Mouse (Mus musculus) ES-E14 (cell line): ENCODE measurements around the gene Otogl. TPM values are rescaled to one million over a fixed set of nuclear protein-coding genes. Genes with fewer than 3 reads are reported as not detected.

ENCODE experiments used
- DNase-seq: peaks from one replicate; pipeline ENCODE4 v3.0.0-alpha.2; 2013; ENCODE audit warnings: low read depth, low spot score
- H3K27ac ChIP-seq: 2 replicates; pipeline ENCODE4 v1.5.1; 2012; ENCODE audit warnings: low read depth, mild to moderate bottlenecking, low read length, moderate library complexity, mixed read lengths; ENCODE audit not compliant: poor library complexity, insufficient read depth, severe bottlenecking
- H3K36me3 ChIP-seq: 2 replicates; pipeline ENCODE4 v1.6.1; 2012; ENCODE audit warnings: mild to moderate bottlenecking, low read length, moderate library complexity, mixed read lengths; ENCODE audit not compliant: control insufficient read depth, poor library complexity, insufficient read depth, severe bottlenecking
- H3K4me1 ChIP-seq, 2 experiments: fragments of 150-350 bp in 1 of 2; sonication (generic) in 1 of 2; 2 replicates each; pipeline ENCODE4 v1.6.1; 2012; ENCODE audit warnings: low read length in 2 of 2, mild to moderate bottlenecking in 1 of 2, mixed read lengths in 1 of 2; ENCODE audit not compliant: control insufficient read depth in 2 of 2, insufficient read depth in 2 of 2, poor library complexity in 1 of 2
- H3K4me3 ChIP-seq, 2 experiments: fragments of 150-350 bp in 1 of 2; sonication (generic) in 1 of 2; 2 replicates each; pipeline ENCODE4 v1.5.1; 2012; ENCODE audit warnings: low read length in 2 of 2, low read depth in 1 of 2, mild to moderate bottlenecking in 1 of 2, mixed read lengths in 1 of 2; ENCODE audit not compliant: insufficient read depth in 1 of 2, poor library complexity in 1 of 2, severe bottlenecking in 1 of 2
- H3K9ac ChIP-seq: 2 replicates; pipeline ENCODE4 v1.6.1; 2012; ENCODE audit warnings: low read depth, mild to moderate bottlenecking, low read length, mixed read lengths; ENCODE audit not compliant: poor library complexity, insufficient read depth, severe bottlenecking
- H3K9me3 ChIP-seq: fragments of 150-350 bp; sonication (generic); 2 replicates; pipeline ENCODE4 v1.6.1; 2012; ENCODE audit warnings: low read depth, mild to moderate bottlenecking, low read length; ENCODE audit not compliant: control insufficient read depth, insufficient read depth
- CHD2 ChIP-seq: IDR thresholded peaks from 2 replicates; pipeline ENCODE4 v1.6.1; 2014; ENCODE audit warnings: mild to moderate bottlenecking, low read depth, low read length, inconsistent platforms
- HCFC1 ChIP-seq: IDR thresholded peaks from 2 replicates; pipeline ENCODE4 v1.6.1; 2012; ENCODE audit warnings: low read length, inconsistent platforms, borderline replicate concordance; ENCODE audit not compliant: insufficient read depth
- MAFK ChIP-seq: IDR thresholded peaks from 2 replicates; pipeline ENCODE4 v1.6.1; 2014; ENCODE audit warnings: mild to moderate bottlenecking, low read depth, low read length, inconsistent platforms; ENCODE audit not compliant: insufficient read depth
- ZC3H11A ChIP-seq: IDR thresholded peaks from 2 replicates; pipeline ENCODE4 v1.6.1; 2012; ENCODE audit warnings: low read depth, mild to moderate bottlenecking, inconsistent platforms, low read length, borderline replicate concordance
- ZNF384 ChIP-seq: IDR thresholded peaks from 2 replicates; pipeline ENCODE4 v1.6.1; 2012; ENCODE audit warnings: low read depth, low read length, inconsistent platforms
- in situ Hi-C, 2 experiments: fragments of 600-800 bp; cut with MboI; formaldehyde crosslinking; loops; one replicate each; pipeline ENCODE4 v1.15.1; 2025; ENCODE audit warnings: low sequenced_read_pairs in 2 of 2, inconsistent platforms in 1 of 2; ENCODE audit not compliant: unreplicated experiment in 2 of 2
- total RNA-seq: library from RNA; depleted of rRNA; stranded (reverse); fragments of 300-350 nt; gene quantifications from 2 replicates; pipeline ENCODE4 v1.2.3, GENCODE M21; 2012

The Otogl gene
- total RNA-seq, 1 experiment = under 0.01 TPM

GRCm38 (mm10) chr10:107948647-107949046 is 36.7 kb upstream of the Otogl start:
- Histone ChIP-seq H3K27ac (no peak overlapping the region), H3K4me3 (no peak overlapping the region), H3K9ac (no peak overlapping the region), H3K36me3 (no peaks in the 10 kb centered on the region), H3K9me3 (no peaks in the 10 kb centered on the region), H3K4me1 (no peaks in the 10 kb centered on the region)
- in situ Hi-C loops = no loop called here
- no peak for DNase-seq
- TF ChIP-seq HCFC1 (no peak), MAFK (no peak)

GRCm38 (mm10) chr10:107948038-107948437 is 36.1 kb upstream of the Otogl start:
- Histone ChIP-seq H3K36me3 (no peaks in the 10 kb centered on the region), H3K9me3 (no peaks in the 10 kb centered on the region), H3K9ac (no peak overlapping the region), H3K4me1 (no peaks in the 10 kb centered on the region), H3K27ac (no peak overlapping the region), H3K4me3 (no peak overlapping the region)
- no peak for TF ChIP-seq ZC3H11A
- in situ Hi-C loops = no loop called here
- no peak for DNase-seq

GRCm38 (mm10) chr10:107946348-107946747 is 34.4 kb upstream of the Otogl start:
- Histone ChIP-seq H3K9me3 (no peaks in the 10 kb centered on the region), H3K4me1 (no peaks in the 10 kb centered on the region), H3K36me3 (no peaks in the 10 kb centered on the region), H3K9ac (no peak overlapping the region), H3K27ac (no peak overlapping the region), H3K4me3 (no peak overlapping the region)
- TF ChIP-seq ZNF384 (peak; percentile 62), ZC3H11A (no peak)
- no peak for DNase-seq
- in situ Hi-C loops = no loop called here

GRCm38 (mm10) chr10:107943859-107944258 is 31.9 kb upstream of the Otogl start:
- Histone ChIP-seq H3K4me1 (no peaks in the 10 kb centered on the region), H3K9ac (no peak overlapping the region), H3K4me3 (no peak overlapping the region), H3K9me3 (no peaks in the 10 kb centered on the region), H3K27ac (no peak overlapping the region), H3K36me3 (no peaks in the 10 kb centered on the region)
- DNase-seq = no peak
- no peak for TF ChIP-seq ZNF384
- no peak for TF ChIP-seq HCFC1
- TF ChIP-seq CHD2 = no peak
- TF ChIP-seq MAFK = no peak
- no peak for TF ChIP-seq ZC3H11A
- in situ Hi-C loops = no loop called here

- H3K9ac ChIP-seq = no peak overlapping the region
- no peak overlapping the region for H3K27ac ChIP-seq
- no peaks in the 10 kb centered on the region for H3K4me1 ChIP-seq
- in situ Hi-C loops = no loop called here
- no peaks in the 10 kb centered on the region for H3K9me3 ChIP-seq
- no peaks in the 10 kb centered on the region for H3K36me3 ChIP-seq
- no peak for TF ChIP-seq ZNF384
- TF ChIP-seq ZC3H11A = no peak
- no peak for TF ChIP-seq CHD2
- no peak for TF ChIP-seq HCFC1
- TF ChIP-seq MAFK = no peak
- no peak for DNase-seq
- no peak overlapping the region for H3K4me3 ChIP-seq
Observed at GRCm38 (mm10) chr10:107941188-107941900, 29.4 kb upstream of the Otogl start.
